Mouse (Mus musculus): ENCODE results near the gene Flvcr1. TPM values are rescaled to one million over a fixed set of nuclear protein-coding genes. Genes with fewer than 3 reads are reported as not detected.
A peak's percentile ranks its signal among the peaks of the same experiment; 100 is the strongest.

Gene Flvcr1
- polyA plus RNA-seq, 1 experiment from 2014 or later, result 3.5 TPM

- peaks cover 14 to 39% of the 10 kb centered on the region in 2 experiments; a peak in 3 of 4 replicates for H3K4me1 ChIP-seq (ENCODE audit: control insufficient read depth in 2 of 2, insufficient read depth in 2 of 2, low read length in 2 of 2)
- H3K27ac ChIP-seq (replicated peaks in 1 of 2; ENCODE audit: control insufficient read depth in 1 of 2, insufficient read depth in 1 of 2, low read depth in 2 of 2, low read length in 2 of 2), result peak overlapping the region; percentile 88 to 93
- ATAC-seq (ENCODE audit: insufficient number of reproducible peaks, insufficient read depth, low FRiP score, low read depth), result peak; percentile 38
- H3K9me3 ChIP-seq (ENCODE audit: control insufficient read depth, low read length), result no peaks in the 10 kb centered on the region
- H3K36me3 ChIP-seq (ENCODE audit: control insufficient read depth, insufficient read depth, low read length), result peaks cover 25% of the 10 kb centered on the region
- H3K4me3 ChIP-seq (ENCODE audit: control insufficient read depth in 1 of 2, insufficient read depth in 1 of 2, low read depth in 1 of 2, low read length in 2 of 2), result peak overlapping the region; percentile 78
- 1% methylated on average over 44 of the region's 46 CpGs for WGBS
- H3K4me2 ChIP-seq (ENCODE audit: low read length), result peak overlapping the region; percentile 96
- peak overlapping the region; percentile 96 for H3K9ac ChIP-seq (ENCODE audit: low read length)
- H3K27me3 ChIP-seq (ENCODE audit: control insufficient read depth, insufficient read depth, low read length), result no peaks in the 10 kb centered on the region
Measured at GRCm38 (mm10) chr1:190978511-190979073, 47.4 kb downstream of the Flvcr1 start.

- WGBS, result 2% methylated on average over 22 of the region's 22 CpGs
- no peaks in the 10 kb centered on the region for H3K9me3 ChIP-seq (ENCODE audit: control insufficient read depth, low read length)
- H3K4me1 ChIP-seq (ENCODE audit: control insufficient read depth in 2 of 2, insufficient read depth in 2 of 2, low read length in 2 of 2), result peaks cover 19 to 45% of the 10 kb centered on the region in 2 experiments
- no peaks in the 10 kb centered on the region for H3K27me3 ChIP-seq (ENCODE audit: control insufficient read depth, insufficient read depth, low read length)
- H3K4me2 ChIP-seq (ENCODE audit: low read length), result peak overlapping the region; percentile 96
- peaks cover 30% of the 10 kb centered on the region for H3K36me3 ChIP-seq (ENCODE audit: control insufficient read depth, insufficient read depth, low read length)
- H3K27ac ChIP-seq (replicated peaks in 1 of 2; ENCODE audit: control insufficient read depth in 1 of 2, insufficient read depth in 1 of 2, low read depth in 2 of 2, low read length in 2 of 2), result peak overlapping the region; percentile 88 to 93
- peak overlapping the region; percentile 96 for H3K9ac ChIP-seq (ENCODE audit: low read length)
- ATAC-seq (ENCODE audit: insufficient number of reproducible peaks, insufficient read depth, low FRiP score, low read depth), result no peak
- peak overlapping the region; percentile 78 for H3K4me3 ChIP-seq (ENCODE audit: control insufficient read depth in 1 of 2, insufficient read depth in 1 of 2, low read depth in 1 of 2, low read length in 2 of 2)
Measured at GRCm38 (mm10) chr1:190978001-190978400, 48.0 kb downstream of the Flvcr1 start.

- peaks cover 25 to 55% of the 10 kb centered on the region in 2 experiments for H3K4me1 ChIP-seq (ENCODE audit: control insufficient read depth in 2 of 2, insufficient read depth in 2 of 2, low read length in 2 of 2)
- H3K36me3 ChIP-seq (ENCODE audit: control insufficient read depth, insufficient read depth, low read length), result peaks cover 34% of the 10 kb centered on the region
- H3K27me3 ChIP-seq (ENCODE audit: control insufficient read depth, insufficient read depth, low read length), result no peaks in the 10 kb centered on the region
- H3K9ac ChIP-seq (ENCODE audit: low read length), result peak overlapping the region; percentile 96
- ATAC-seq (ENCODE audit: insufficient number of reproducible peaks, insufficient read depth, low FRiP score, low read depth), result no peak
- H3K4me2 ChIP-seq (ENCODE audit: low read length), result peak overlapping the region; percentile 96
- peak overlapping the region; percentile 12 to 61; a peak in 2 of 4 replicates for H3K27ac ChIP-seq (replicated peaks in 1 of 2; ENCODE audit: control insufficient read depth in 1 of 2, insufficient read depth in 1 of 2, low read depth in 2 of 2, low read length in 2 of 2)
- 21% methylated on average over 11 of the region's 11 CpGs for WGBS
- peak overlapping the region; percentile 78 for H3K4me3 ChIP-seq (ENCODE audit: control insufficient read depth in 1 of 2, insufficient read depth in 1 of 2, low read depth in 1 of 2, low read length in 2 of 2)
- H3K9me3 ChIP-seq (ENCODE audit: control insufficient read depth, low read length), result no peaks in the 10 kb centered on the region
Measured at GRCm38 (mm10) chr1:190976887-190977573, 48.9 kb downstream of the Flvcr1 start.

- 44% methylated on average over 1 of the region's 1 CpGs for WGBS
Measured at GRCm38 (mm10) chr1:190974833-190975232, 51.1 kb downstream of the Flvcr1 start.

GRCm38 (mm10) chr1:190974191-190974590, 51.8 kb downstream of the Flvcr1 start:
- Histone ChIP-seq H3K36me3 (ENCODE audit: control insufficient read depth, insufficient read depth, low read length) (peaks cover 62% of the 10 kb centered on the region), H3K27me3 (ENCODE audit: control insufficient read depth, insufficient read depth, low read length) (no peaks in the 10 kb centered on the region), H3K9me3 (ENCODE audit: control insufficient read depth, low read length) (no peaks in the 10 kb centered on the region), H3K4me1 (ENCODE audit: control insufficient read depth in 2 of 2, insufficient read depth in 2 of 2, low read length in 2 of 2) (peaks cover 36 to 59% of the 10 kb centered on the region in 2 experiments), H3K27ac (replicated peaks in 1 of 2; ENCODE audit: control insufficient read depth in 1 of 2, insufficient read depth in 1 of 2, low read depth in 2 of 2, low read length in 2 of 2) (peak overlapping the region; percentile 15 to 88; a peak in 2 of 4 replicates), H3K4me2 (ENCODE audit: low read length) (no peak overlapping the region), H3K4me3 (ENCODE audit: control insufficient read depth in 1 of 2, insufficient read depth in 1 of 2, low read depth in 1 of 2, low read length in 2 of 2) (no peak overlapping the region), H3K9ac (ENCODE audit: low read length) (peak overlapping the region; percentile 36; the same call in 1 of the 2 replicates)
- WGBS, result 86% methylated on average over 8 of the region's 8 CpGs
- no peak for ATAC-seq (ENCODE audit: insufficient number of reproducible peaks, insufficient read depth, low FRiP score, low read depth)

More at GRCm38 (mm10) chr1:190974833-190975232, 51.1 kb downstream of the Flvcr1 start:
- peak overlapping the region; percentile 36; the same call in 1 of the 2 replicates for H3K9ac ChIP-seq (ENCODE audit: low read length)
- H3K4me3 ChIP-seq (ENCODE audit: control insufficient read depth in 1 of 2, insufficient read depth in 1 of 2, low read depth in 1 of 2, low read length in 2 of 2), result no peak overlapping the region
- peaks cover 32 to 55% of the 10 kb centered on the region in 2 experiments for H3K4me1 ChIP-seq (ENCODE audit: control insufficient read depth in 2 of 2, insufficient read depth in 2 of 2, low read length in 2 of 2)
- H3K36me3 ChIP-seq (ENCODE audit: control insufficient read depth, insufficient read depth, low read length), result peaks cover 55% of the 10 kb centered on the region
- ATAC-seq (ENCODE audit: insufficient number of reproducible peaks, insufficient read depth, low FRiP score, low read depth), result no peak
- no peaks in the 10 kb centered on the region for H3K27me3 ChIP-seq (ENCODE audit: control insufficient read depth, insufficient read depth, low read length)
- no peak overlapping the region for H3K4me2 ChIP-seq (ENCODE audit: low read length)
- peak overlapping the region; percentile 3 to 88; a peak in 2 of 4 replicates for H3K27ac ChIP-seq (replicated peaks in 1 of 2; ENCODE audit: control insufficient read depth in 1 of 2, insufficient read depth in 1 of 2, low read depth in 2 of 2, low read length in 2 of 2)
- no peaks in the 10 kb centered on the region for H3K9me3 ChIP-seq (ENCODE audit: control insufficient read depth, low read length)

- Histone ChIP-seq H3K9ac (ENCODE audit: low read length) (peak overlapping the region; percentile 59), H3K36me3 (ENCODE audit: control insufficient read depth, insufficient read depth, low read length) (peaks cover 76% of the 10 kb centered on the region), H3K27me3 (ENCODE audit: control insufficient read depth, insufficient read depth, low read length) (no peaks in the 10 kb centered on the region), H3K4me2 (ENCODE audit: low read length) (peak overlapping the region; percentile 27), H3K9me3 (ENCODE audit: control insufficient read depth, low read length) (no peaks in the 10 kb centered on the region), H3K27ac (replicated peaks in 1 of 2; ENCODE audit: control insufficient read depth in 1 of 2, insufficient read depth in 1 of 2, low read depth in 2 of 2, low read length in 2 of 2) (peak overlapping the region; percentile 79 to 88), H3K4me1 (ENCODE audit: control insufficient read depth in 2 of 2, insufficient read depth in 2 of 2, low read length in 2 of 2) (peaks cover 34 to 66% of the 10 kb centered on the region in 2 experiments), H3K4me3 (ENCODE audit: control insufficient read depth in 1 of 2, insufficient read depth in 1 of 2, low read depth in 1 of 2, low read length in 2 of 2) (no peak overlapping the region)
- ATAC-seq (ENCODE audit: insufficient number of reproducible peaks, insufficient read depth, low FRiP score, low read depth), result peak; percentile 57
- 26% methylated on average over 7 of the region's 7 CpGs for WGBS
Measured at GRCm38 (mm10) chr1:190972612-190973192, 53.3 kb downstream of the Flvcr1 start.

- Histone ChIP-seq H3K9ac (ENCODE audit: low read length) (peak overlapping the region; percentile 59), H3K9me3 (ENCODE audit: control insufficient read depth, low read length) (no peaks in the 10 kb centered on the region), H3K36me3 (ENCODE audit: control insufficient read depth, insufficient read depth, low read length) (peaks cover 83% of the 10 kb centered on the region), H3K27ac (replicated peaks in 1 of 2; ENCODE audit: control insufficient read depth in 1 of 2, insufficient read depth in 1 of 2, low read depth in 2 of 2, low read length in 2 of 2) (peak overlapping the region; percentile 79 to 88), H3K4me3 (ENCODE audit: control insufficient read depth in 1 of 2, insufficient read depth in 1 of 2, low read depth in 1 of 2, low read length in 2 of 2) (no peak overlapping the region), H3K4me1 (ENCODE audit: control insufficient read depth in 2 of 2, insufficient read depth in 2 of 2, low read length in 2 of 2) (peaks cover 31 to 62% of the 10 kb centered on the region in 2 experiments), H3K4me2 (ENCODE audit: low read length) (peak overlapping the region; percentile 27), H3K27me3 (ENCODE audit: control insufficient read depth, insufficient read depth, low read length) (no peaks in the 10 kb centered on the region)
- WGBS, result 62% methylated on average over 14 of the region's 14 CpGs
- ATAC-seq (ENCODE audit: insufficient number of reproducible peaks, insufficient read depth, low FRiP score, low read depth), result no peak
Measured at GRCm38 (mm10) chr1:190971708-190972610, 54.0 kb downstream of the Flvcr1 start.
